Mouse (Mus musculus) testis, adult 2 months (tissue): ENCODE measurements around the gene Oaz3.

Experiments
- CTCF ChIP-seq: fragments of 200-500 bp; IDR thresholded peaks from 2 replicates; pipeline ENCODE4 v1.5.1; 2012; ENCODE audit warnings: low read depth, mild to moderate bottlenecking, inconsistent platforms, low read length, moderate library complexity; ENCODE audit not compliant: control insufficient read depth, insufficient read depth, insufficient replicate concordance
- POLR2A ChIP-seq: fragments of 200-500 bp; IDR thresholded peaks from 2 replicates; pipeline ENCODE4 v1.6.1; 2012; ENCODE audit warnings: low read depth, mild to moderate bottlenecking, inconsistent platforms, low read length, moderate library complexity; ENCODE audit not compliant: control insufficient read depth

- TF ChIP-seq CTCF, result no peak
- no peak for TF ChIP-seq POLR2A
Observed at GRCm38 (mm10) chr3:94391001-94391400, 52.7 kb downstream of the Oaz3 start.
